Mouse (Mus musculus): ENCODE data around the gene B3galnt1. TPM values are rescaled to one million over a fixed set of nuclear protein-coding genes. Genes with fewer than 3 reads are reported as not detected.
A peak's percentile ranks its signal among the peaks of the same experiment; 100 is the strongest.

Gene B3galnt1
- total RNA-seq, 2 experiments from 2014 or later = 49.0 to 58.5 TPM

DNA sequence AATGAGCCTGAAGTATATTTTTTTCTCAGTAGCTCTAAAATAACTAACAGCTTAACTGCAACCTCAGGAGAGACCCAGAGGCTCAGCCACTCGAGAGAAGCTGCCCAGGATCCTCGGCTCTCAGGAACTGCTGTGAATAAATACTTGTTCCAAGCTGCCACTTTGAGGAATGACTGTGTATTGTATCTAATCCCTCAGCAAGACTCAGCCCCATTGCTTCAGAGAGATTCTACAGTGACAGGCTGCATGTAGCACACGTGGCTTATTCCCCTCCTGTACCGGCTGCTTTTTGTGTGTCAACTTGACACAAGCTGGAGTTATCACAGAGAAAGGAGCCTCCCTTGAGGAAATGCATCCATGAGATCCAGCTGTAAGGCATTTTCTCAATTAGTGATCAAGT, 66.1 kb downstream of the B3galnt1 start:
- Histone ChIP-seq H3K27ac (no peak overlapping the region), H3K4me3 (no peak overlapping the region)
- no peak for TF ChIP-seq CTCF (IDR thresholded peaks at IDR 0.05)
- DNase-seq (ENCODE audit: extremely low spot score in 1 of 2, low spot score in 2 of 2) = no peak
- intact Hi-C loops (cut with DNase I) = no loop called here

DNA sequence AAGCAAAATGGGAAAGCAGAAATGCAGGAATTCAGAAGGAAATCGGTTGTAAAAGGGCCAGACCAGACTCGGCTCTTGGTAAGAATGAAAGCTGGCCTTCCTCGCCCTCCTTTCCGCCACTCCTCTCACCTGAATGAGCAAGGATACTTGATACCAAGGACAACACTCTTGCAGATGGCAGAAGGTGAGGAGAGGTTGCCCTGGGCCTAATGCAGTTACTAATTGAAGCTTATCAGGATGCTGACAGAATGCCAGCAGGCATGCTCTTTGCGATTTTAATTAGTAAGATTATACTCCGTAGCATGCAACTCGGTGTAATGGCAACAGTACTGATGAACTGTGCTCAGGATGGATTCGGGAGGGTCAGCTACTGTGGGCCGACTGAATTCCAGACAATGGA, 67.2 kb downstream of the B3galnt1 start:
- intact Hi-C loops (cut with DNase I) = no loop called here
- Histone ChIP-seq H3K27ac (no peak overlapping the region; the same call in 1 of the 2 replicates), H3K4me3 (no peak overlapping the region)
- no peak for DNase-seq (ENCODE audit: extremely low spot score in 1 of 2, low spot score in 2 of 2)
- TF ChIP-seq CTCF (IDR thresholded peaks at IDR 0.05) = no peak

DNA sequence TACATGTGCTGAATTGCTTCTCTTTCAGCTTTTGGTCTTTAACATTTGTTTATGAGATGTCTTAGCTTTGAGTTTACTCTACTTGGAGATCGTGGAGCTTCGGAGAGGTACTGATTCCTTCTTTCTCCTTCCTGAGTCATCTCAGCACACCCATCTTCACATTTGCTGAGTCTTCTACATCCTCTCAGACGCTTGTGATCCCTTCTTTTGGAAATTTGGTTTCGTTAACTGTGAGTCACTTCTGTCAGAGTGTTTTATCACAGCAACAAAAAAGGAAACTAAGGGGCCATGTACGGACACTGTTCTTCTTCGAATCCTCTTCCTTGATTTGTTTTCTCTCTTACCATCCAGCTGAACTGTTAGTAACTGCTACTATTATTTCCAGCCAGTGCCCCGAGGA, 69.2 kb downstream of the B3galnt1 start:
- no peak for DNase-seq (ENCODE audit: extremely low spot score in 1 of 2, low spot score in 2 of 2)
- no peak overlapping the region for H3K4me3 ChIP-seq
- H3K27ac ChIP-seq = peak overlapping the region; percentile 38; the same call in 1 of the 2 replicates
- intact Hi-C loops (cut with DNase I) = loop anchor here (5.0 kb wide), 1 partner anchor 212 kb away; the partner anchor contains the start of gene Ppm1l
- TF ChIP-seq CTCF (IDR thresholded peaks at IDR 0.05) = no peak

DNA sequence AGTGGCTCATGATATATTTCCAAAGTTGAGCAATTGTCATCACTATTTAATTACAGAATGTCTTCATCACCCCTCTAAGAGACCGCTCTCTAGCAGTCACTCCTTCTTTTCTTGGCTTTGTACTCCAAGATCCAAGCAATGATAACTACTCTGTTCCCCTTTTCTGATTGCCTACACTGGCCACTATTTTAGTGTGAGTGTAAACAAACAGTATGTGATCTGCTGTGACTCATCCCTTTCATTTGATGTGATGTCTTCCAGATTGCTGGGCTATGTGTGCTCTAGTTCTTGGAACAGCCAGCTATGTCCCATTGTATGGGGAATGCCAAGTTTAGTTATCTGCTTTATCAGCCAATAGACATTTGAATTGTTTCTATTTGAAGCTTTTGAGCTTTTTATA, 71.4 kb downstream of the B3galnt1 start:
- H3K4me3 ChIP-seq = no peak overlapping the region
- intact Hi-C loops (cut with DNase I) = loop anchor here (5.0 kb wide), 1 partner anchor 210 kb away; the partner anchor contains the start of gene Ppm1l
- TF ChIP-seq CTCF (IDR thresholded peaks at IDR 0.05) = no peak
- H3K27ac ChIP-seq = no peak overlapping the region
- DNase-seq (ENCODE audit: extremely low spot score in 1 of 2, low spot score in 2 of 2) = no peak

DNA sequence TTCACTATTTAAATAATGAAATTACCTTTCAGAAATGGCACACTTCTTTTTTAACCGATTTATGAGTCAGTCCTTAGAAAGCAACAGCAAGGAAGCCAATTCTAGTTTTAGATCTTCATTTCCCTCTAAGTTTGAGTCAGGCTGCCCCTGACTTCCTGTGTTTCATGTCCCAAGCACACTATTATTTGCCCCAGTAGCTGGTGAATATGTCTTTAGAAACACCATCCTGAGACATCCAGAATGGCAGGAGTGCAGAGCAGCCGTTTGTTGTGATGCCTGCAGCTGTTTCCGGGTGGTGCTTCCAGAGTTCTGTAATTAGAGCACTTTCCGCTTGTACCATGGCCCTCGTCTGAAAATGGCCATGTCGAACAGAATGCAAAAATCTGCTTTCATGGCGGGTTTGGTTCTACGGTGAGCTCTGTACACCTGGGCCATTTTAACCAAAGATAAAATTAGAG, 73.7 kb downstream of the B3galnt1 start:
- TF ChIP-seq CTCF (IDR thresholded peaks at IDR 0.05) = no peak
- H3K27ac ChIP-seq = 0 out of 2 replicates have a peak overlapping the region, but pooled peaks have one; percentile 48
- intact Hi-C loops (cut with DNase I) = loop anchor here (5.0 kb wide), 1 partner anchor 208 kb away; the partner anchor contains the start of gene Ppm1l
- DNase-seq (ENCODE audit: extremely low spot score in 1 of 2, low spot score in 2 of 2) = no peak
- no peak overlapping the region for H3K4me3 ChIP-seq

DNA sequence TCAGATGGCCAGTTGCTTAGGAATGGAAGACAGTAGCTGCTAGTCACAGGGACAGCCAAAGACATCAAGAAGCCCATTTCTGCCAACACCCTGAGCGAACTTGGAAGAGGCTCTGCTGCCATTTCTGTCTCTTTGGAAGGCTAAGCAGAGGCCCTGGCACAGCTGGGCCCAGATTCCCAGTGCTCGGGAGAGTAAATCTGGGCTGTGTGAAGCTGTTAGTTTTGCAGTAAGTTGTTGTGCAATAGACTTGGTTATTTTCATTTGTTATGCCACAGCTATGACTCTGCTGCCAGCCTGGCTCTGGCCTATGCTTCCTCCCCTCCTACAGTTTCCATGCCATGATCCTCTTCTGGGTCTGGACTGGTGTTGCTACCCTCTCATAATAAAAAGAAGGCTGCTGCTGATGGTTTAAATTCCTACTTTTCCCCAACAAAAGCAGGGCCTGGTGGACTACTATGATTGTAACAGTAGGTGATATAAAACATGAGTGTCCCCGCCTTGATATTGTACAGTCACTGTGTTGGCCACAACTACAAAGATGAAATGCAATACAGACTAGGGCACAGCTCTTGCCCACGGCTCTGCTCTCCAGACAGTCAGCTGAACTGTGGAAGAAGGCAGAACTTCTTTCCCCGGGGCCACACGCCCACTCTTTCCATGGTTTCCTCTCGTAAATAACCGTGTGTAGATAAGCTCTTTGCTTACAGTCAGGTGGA, 74.2 kb downstream of the B3galnt1 start:
- intact Hi-C loops (cut with DNase I) = loop anchor here (5.0 kb wide), 1 partner anchor 207 kb away; the partner anchor contains the start of gene Ppm1l
- TF ChIP-seq CTCF (IDR thresholded peaks at IDR 0.05) = no peak
- Histone ChIP-seq H3K4me3 (no peak overlapping the region), H3K27ac (peak overlapping the region; percentile 48; the same call in 1 of the 2 replicates)
- DNase-seq (ENCODE audit: extremely low spot score in 1 of 2, low spot score in 2 of 2) = no peak

Other genes with a start within 250 kb of the B3galnt1 start
- gene Nmd3, start 123.0 kb upstream of the B3galnt1 start, total RNA-seq (2021) = 10 to 100 TPM; 47.6 to 57.3 TPM